In the genomic region with DNA sequence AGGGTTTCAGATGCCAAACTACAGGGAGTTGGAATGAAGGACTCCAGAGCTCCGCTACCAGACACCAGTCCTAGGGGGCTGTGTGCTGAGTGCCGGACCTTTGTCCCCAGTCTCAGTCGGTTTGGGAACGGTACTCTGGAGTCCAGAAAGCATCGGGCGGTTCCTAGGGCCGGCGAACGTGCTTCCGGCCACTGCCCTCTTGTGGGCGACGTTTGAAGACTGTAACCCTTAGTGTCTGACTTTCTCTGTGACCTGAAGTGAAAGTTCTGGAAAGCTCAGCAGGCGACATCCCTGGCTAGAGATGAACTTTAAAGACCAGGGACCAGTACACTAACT, we compare ENCODE assay signal across 8 mouse cellular contexts. TPM values are rescaled to one million over a fixed set of nuclear protein-coding genes. Genes with fewer than 3 reads are reported as not detected.
A peak's percentile ranks its signal among the peaks of the same experiment; 100 is the strongest.
DNase-seq lines count a peak whose midpoint lies in the region; ATAC-seq and TF ChIP-seq lines count a peak whose summit lies in the region.

No protein-coding gene starts in this region.

- WGBS in embryonic facial prominence, embryonic 13.5 days = 1% methylated on average over 13 of the region's 13 CpGs
- 2% methylated on average over 13 of the region's 13 CpGs for WGBS in heart, embryonic 13.5 days
- under 1% methylated on average over 13 of the region's 13 CpGs for WGBS in kidney, embryonic 16.5 days

- no peak for ATAC-seq in embryonic facial prominence, embryonic 13.5 days (ENCODE audit: insufficient number of reproducible peaks, insufficient read depth, low FRiP score, low TSS enrichment, low read depth)
- no peak for ATAC-seq in heart, embryonic 13.5 days (ENCODE audit: extremely low read depth, insufficient number of reproducible peaks, low FRiP score, low TSS enrichment)
- ATAC-seq in kidney, embryonic 16.5 days (ENCODE audit: low FRiP score, low TSS enrichment) = peak; percentile 44
- no peak for ATAC-seq in inflammation-experienced regulatory T-cells, adult 6 months

- H3K36me3 ChIP-seq in ES-E14 (ENCODE audit: control insufficient read depth, insufficient read depth, low read length, poor library complexity, severe bottlenecking) = no peaks in the 10 kb centered on the region
- peaks cover 3% of the 10 kb centered on the region for H3K36me3 ChIP-seq in embryonic facial prominence, embryonic 13.5 days
- H3K36me3 ChIP-seq in heart, embryonic 13.5 days = no peaks in the 10 kb centered on the region
- H3K36me3 ChIP-seq in kidney, embryonic 16.5 days (ENCODE audit: insufficient read depth, low read length) = no peaks in the 10 kb centered on the region

- no peak overlapping the region; the same call in 1 of the 2 replicates for H3K9ac ChIP-seq in ES-E14 (ENCODE audit: insufficient read depth, low read depth, low read length, poor library complexity, severe bottlenecking)
- peak overlapping the region; percentile 85 for H3K9ac ChIP-seq in embryonic facial prominence, embryonic 13.5 days
- peak overlapping the region; percentile 83 for H3K9ac ChIP-seq in heart, embryonic 13.5 days
- peak overlapping the region; percentile 81 for H3K9ac ChIP-seq in kidney, embryonic 16.5 days (replicated peaks; ENCODE audit: low read length)

- H3K4me3 ChIP-seq in ES-E14 (ENCODE audit: insufficient read depth in 1 of 2, low read depth in 1 of 2, low read length in 2 of 2, poor library complexity in 1 of 2, severe bottlenecking in 1 of 2) = peak overlapping the region; percentile 63 to 72
- peak overlapping the region; percentile 87 for H3K4me3 ChIP-seq in embryonic facial prominence, embryonic 13.5 days
- peak overlapping the region; percentile 75 for H3K4me3 ChIP-seq in heart, embryonic 13.5 days
- peak overlapping the region; percentile 74 for H3K4me3 ChIP-seq in kidney, embryonic 16.5 days (ENCODE audit: low read length)

- H3K4me2 ChIP-seq in embryonic facial prominence, embryonic 13.5 days = peak overlapping the region; percentile 85
- H3K4me2 ChIP-seq in heart, embryonic 13.5 days = peak overlapping the region; percentile 96
- H3K4me2 ChIP-seq in kidney, embryonic 16.5 days (replicated peaks; ENCODE audit: low read depth, low read length) = peak overlapping the region; percentile 96

- H3K9me3 ChIP-seq in ES-E14 (ENCODE audit: control insufficient read depth, insufficient read depth, low read depth, low read length) = no peaks in the 10 kb centered on the region; the same call in 1 of the 2 replicates
- peaks cover 10% of the 10 kb centered on the region; the same call in 1 of the 2 replicates for H3K9me3 ChIP-seq in embryonic facial prominence, embryonic 13.5 days
- peaks cover 14% of the 10 kb centered on the region for H3K9me3 ChIP-seq in heart, embryonic 13.5 days
- H3K9me3 ChIP-seq in kidney, embryonic 16.5 days (ENCODE audit: low read length) = peaks cover 9% of the 10 kb centered on the region

- peaks cover 1 to 14% of the 10 kb centered on the region in 2 experiments; a peak in 2 of 4 replicates for H3K4me1 ChIP-seq in ES-E14 (ENCODE audit: control insufficient read depth in 2 of 2, insufficient read depth in 2 of 2, low read length in 2 of 2, poor library complexity in 1 of 2)
- H3K4me1 ChIP-seq in embryonic facial prominence, embryonic 13.5 days = peaks cover 36% of the 10 kb centered on the region
- H3K4me1 ChIP-seq in heart, embryonic 13.5 days = peaks cover 40% of the 10 kb centered on the region
- H3K4me1 ChIP-seq in kidney, embryonic 16.5 days (ENCODE audit: insufficient read depth, low read length) = peaks cover 44% of the 10 kb centered on the region

- no peak overlapping the region for H3K27ac ChIP-seq in ES-E14 (ENCODE audit: insufficient read depth, low read depth, low read length, poor library complexity, severe bottlenecking)
- peak overlapping the region; percentile 98 for H3K27ac ChIP-seq in embryonic facial prominence, embryonic 13.5 days
- peak overlapping the region; percentile 98 for H3K27ac ChIP-seq in heart, embryonic 13.5 days (replicated peaks)
- H3K27ac ChIP-seq in kidney, embryonic 16.5 days (ENCODE audit: low read length) = peak overlapping the region; percentile 98

- in situ Hi-C loops in ES-E14 (cut with MboI; ENCODE audit: low sequenced_read_pairs in 2 of 2, unreplicated experiment in 2 of 2) = no loop called here

- peak; percentile 87 for DNase-seq in 3T3-L1 (ENCODE audit: low read depth, low spot score)
- no peak for DNase-seq in ES-E14 (ENCODE audit: low read depth, low spot score)
- DNase-seq in lung, postnatal 25 days (ENCODE audit: low spot score) = peak; percentile 84
- peak; percentile 76 for DNase-seq in skeletal muscle tissue, adult 2 months (ENCODE audit: low read depth, low spot score)

- no peaks in the 10 kb centered on the region for H3K27me3 ChIP-seq in embryonic facial prominence, embryonic 13.5 days
- 0 out of 2 replicates have a peak, but pooled peaks cover 5% of the 10 kb centered on the region for H3K27me3 ChIP-seq in heart, embryonic 13.5 days (replicated peaks)
- no peaks in the 10 kb centered on the region for H3K27me3 ChIP-seq in kidney, embryonic 16.5 days (ENCODE audit: insufficient read depth, low read length)

TF ChIP-seq in ES-E14, 5 proteins besides CTCF, POLR2A, EP300 and RAD21:
- TF ChIP-seq MAFK (IDR thresholded peaks at IDR 0.05; ENCODE audit: insufficient read depth, low read depth, low read length) = no peak
- no peak for TF ChIP-seq CHD2 (IDR thresholded peaks at IDR 0.05; ENCODE audit: low read depth, low read length)
- no peak for TF ChIP-seq ZNF384 (IDR thresholded peaks at IDR 0.05; ENCODE audit: low read depth, low read length)
- TF ChIP-seq HCFC1 (IDR thresholded peaks at IDR 0.05; ENCODE audit: borderline replicate concordance, insufficient read depth, low read length) = no peak
- TF ChIP-seq ZC3H11A (IDR thresholded peaks at IDR 0.05; ENCODE audit: borderline replicate concordance, low read depth, low read length) = no peak

RNA-seq across cellular contexts. Expression of gene Lrp1, which starts 1.1 kb away (rescaled TPM):
- total RNA-seq in ES-E14 (2012; rRNA removed) = 69.6 and 91.4 TPM in 2 replicates
- polyA plus RNA-seq in embryonic facial prominence, embryonic 13.5 days (2015; fragmentation: Nextera tagmentation; extraction: Ambion mirVana) = 139 and 159 TPM in 2 replicates
- polyA plus RNA-seq in heart, embryonic 13.5 days (2015; fragmentation: Nextera tagmentation; extraction: Ambion mirVana) = 30.7 and 37.9 TPM in 2 replicates
- 70.9 and 71.7 TPM in 2 replicates for polyA plus RNA-seq in kidney, embryonic 16.5 days (2015; fragmentation: Nextera tagmentation; extraction: Ambion mirVana)
- polyA plus RNA-seq in inflammation-experienced regulatory T-cells, adult 6 months (2017; shearing (Covaris generic)) = 1 to 10 TPM in 1 of 3 experiments, under 1 TPM in 1, not detected in 1; 0.04 to 1.4 TPM

RNA-seq across cellular contexts. Expression of gene Stat6, which starts 20.8 kb away (rescaled TPM):
- total RNA-seq in ES-E14 (2012; rRNA removed) = 18.6 and 26.0 TPM in 2 replicates
- 21.1 and 22.0 TPM in 2 replicates for polyA plus RNA-seq in embryonic facial prominence, embryonic 13.5 days (2015; fragmentation: Nextera tagmentation; extraction: Ambion mirVana)
- 24.5 and 24.6 TPM in 2 replicates for polyA plus RNA-seq in heart, embryonic 13.5 days (2015; fragmentation: Nextera tagmentation; extraction: Ambion mirVana)
- polyA plus RNA-seq in kidney, embryonic 16.5 days (2015; fragmentation: Nextera tagmentation; extraction: Ambion mirVana) = 33.8 and 37.4 TPM in 2 replicates
- polyA plus RNA-seq in inflammation-experienced regulatory T-cells, adult 6 months (2017; shearing (Covaris generic)) = 100 to 1,000 TPM; 148 to 195 (median 176) TPM

RNA-seq across cellular contexts. Expression of gene Nemp1, which starts 44.7 kb away (rescaled TPM):
- total RNA-seq in ES-E14 (2012; rRNA removed) = 23.6 and 35.6 TPM in 2 replicates
- 9.1 and 10.6 TPM in 2 replicates for polyA plus RNA-seq in embryonic facial prominence, embryonic 13.5 days (2015; fragmentation: Nextera tagmentation; extraction: Ambion mirVana)
- polyA plus RNA-seq in heart, embryonic 13.5 days (2015; fragmentation: Nextera tagmentation; extraction: Ambion mirVana) = 7.1 and 7.4 TPM in 2 replicates
- polyA plus RNA-seq in kidney, embryonic 16.5 days (2015; fragmentation: Nextera tagmentation; extraction: Ambion mirVana) = 10.6 and 10.7 TPM in 2 replicates
- polyA plus RNA-seq in inflammation-experienced regulatory T-cells, adult 6 months (2017; shearing (Covaris generic)) = 1 to 10 TPM; 3.7 to 5.9 (median 5.7) TPM

RNA-seq across cellular contexts. Expression of gene Nab2, which starts 46.3 kb away (rescaled TPM):
- 10.6 and 13.8 TPM in 2 replicates for total RNA-seq in ES-E14 (2012; rRNA removed)
- polyA plus RNA-seq in embryonic facial prominence, embryonic 13.5 days (2015; fragmentation: Nextera tagmentation; extraction: Ambion mirVana) = 19.5 and 20.3 TPM in 2 replicates
- polyA plus RNA-seq in heart, embryonic 13.5 days (2015; fragmentation: Nextera tagmentation; extraction: Ambion mirVana) = 9.7 and 10.4 TPM in 2 replicates
- polyA plus RNA-seq in kidney, embryonic 16.5 days (2015; fragmentation: Nextera tagmentation; extraction: Ambion mirVana) = 28.8 and 32.1 TPM in 2 replicates
- 1 to 10 TPM; 7.5 to 9.5 (median 7.8) TPM for polyA plus RNA-seq in inflammation-experienced regulatory T-cells, adult 6 months (2017; shearing (Covaris generic))

Comparison
In these comparisons a context has a peak if more than half of its experiments do, and no peak if none do; other contexts are left out.
1. RNA of gene Lrp1, which starts 1.1 kb away (polyA plus RNA-seq): 139 to 159 TPM in embryonic facial prominence, embryonic 13.5 days, 70.9 to 71.7 TPM in kidney, embryonic 16.5 days and 30.7 to 37.9 TPM in heart, embryonic 13.5 days; 0.04 to 1.4 TPM in inflammation-experienced regulatory T-cells, adult 6 months; every median in the first group is over 10 times any median in the second.
2. Peak in every context shown above with its lines, with median percentiles within 50 percentile points of each other: H3K4me3 ChIP-seq and H3K4me2 ChIP-seq.